Mouse (Mus musculus) liver, postnatal 0 days (tissue): Measurements from ENCODE around the gene Pcsk5.

ENCODE experiments used
- CTCF ChIP-seq: sonication (generic); IDR thresholded peaks from 2 replicates; pipeline ENCODE4 v1.5.1; 2016; ENCODE audit warnings: antibody characterized with exemption, low read depth
- EP300 ChIP-seq: IDR thresholded peaks from 2 replicates; pipeline ENCODE4 v1.6.1; 2016; ENCODE audit warnings: antibody characterized with exemption, low read depth, mild to moderate bottlenecking

DNA sequence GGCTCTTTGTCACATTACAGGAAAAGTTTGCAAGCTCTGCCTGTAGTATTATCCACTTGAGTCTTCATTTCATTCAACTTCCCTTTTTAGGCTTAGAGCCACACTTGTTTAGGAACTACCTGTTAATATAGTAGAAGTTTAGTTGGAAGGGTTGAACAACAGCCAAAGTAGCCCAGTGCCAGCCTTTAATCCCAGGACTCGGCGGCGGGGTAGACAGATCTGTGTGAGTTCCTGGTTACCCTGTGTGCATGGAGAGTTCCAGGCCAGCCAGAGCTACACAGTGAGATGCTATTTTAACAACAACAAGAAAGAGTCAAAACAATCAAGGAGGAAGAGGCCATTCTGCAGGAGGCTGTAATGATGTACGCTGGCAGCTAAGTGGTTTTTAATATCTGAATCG is 358.0 kb downstream of the Pcsk5 start:
- TF ChIP-seq CTCF (no peak), EP300 (no peak)
